Mouse (Mus musculus) forebrain, embryonic 16.5 days (tissue): ENCODE data around the gene Edc3. TPM values are rescaled to one million over a fixed set of nuclear protein-coding genes. Genes with fewer than 3 reads are reported as not detected.

Source experiments
- ATAC-seq: fragments of 200-750 bp; cut with Nextera tagmentation; 2 replicates; pipeline ENCODE4 v1.8.0; 2017; ENCODE audit warnings: mild to moderate bottlenecking, moderate library complexity
- H3K27ac ChIP-seq: fragments of 300-500 bp; sonication (generic); 2 replicates; pipeline ENCODE4 v1.5.1; 2014; ENCODE audit warnings: low read length, control low read depth
- H3K27me3 ChIP-seq: fragments of 300-500 bp; sonication (generic); replicated peaks from 2 replicates; pipeline ENCODE4 v1.6.1; 2014; ENCODE audit warnings: low read length; ENCODE audit not compliant: control insufficient read depth, insufficient read depth
- H3K36me3 ChIP-seq: fragments of 300-500 bp; sonication (generic); 2 replicates; pipeline ENCODE4 v1.6.1; 2014; ENCODE audit not compliant: control insufficient read depth, insufficient read depth
- H3K4me1 ChIP-seq: fragments of 300-500 bp; sonication (generic); replicated peaks from 2 replicates; pipeline ENCODE4 v1.6.1; 2014; ENCODE audit warnings: low read length; ENCODE audit not compliant: control insufficient read depth, insufficient read depth
- H3K4me2 ChIP-seq: fragments of 300-500 bp; sonication (generic); 2 replicates; pipeline ENCODE4 v1.6.1; 2014; ENCODE audit warnings: mild to moderate bottlenecking, low read length, control low read depth
- H3K4me3 ChIP-seq: fragments of 300-500 bp; sonication (generic); replicated peaks from 2 replicates; pipeline ENCODE4 v1.5.1; 2014; ENCODE audit warnings: mild to moderate bottlenecking, low read length, control low read depth
- H3K9ac ChIP-seq: fragments of 300-500 bp; sonication (generic); replicated peaks from 2 replicates; pipeline ENCODE4 v1.6.1; 2014; ENCODE audit warnings: low read depth, low read length, control low read depth
- H3K9me3 ChIP-seq: fragments of 300-500 bp; sonication (generic); 2 replicates; pipeline ENCODE4 v1.6.1; 2016; ENCODE audit warnings: low read length; ENCODE audit not compliant: control insufficient read depth
- WGBS: fragments of 180-500 bp; shearing (Covaris S2); extraction: QIAGEN DNeasy Blood & Tissue Kit; methylation state at CpG from one replicate; pipeline ENCODE4 v1.1.7; 2014; 5-methylcytosine and 5-hydroxymethylcytosine counted together
- polyA plus RNA-seq: library from polyadenylated mRNA; unstranded; fragments of >200 nt; fragmentation: Nextera tagmentation; extraction: Ambion mirVana; gene quantifications from 2 replicates; pipeline ENCODE4 v1.2.1, GENCODE M21; 2015

Gene Edc3
- polyA plus RNA-seq, 1 experiment from 2014 or later = 39.2 TPM

DNA sequence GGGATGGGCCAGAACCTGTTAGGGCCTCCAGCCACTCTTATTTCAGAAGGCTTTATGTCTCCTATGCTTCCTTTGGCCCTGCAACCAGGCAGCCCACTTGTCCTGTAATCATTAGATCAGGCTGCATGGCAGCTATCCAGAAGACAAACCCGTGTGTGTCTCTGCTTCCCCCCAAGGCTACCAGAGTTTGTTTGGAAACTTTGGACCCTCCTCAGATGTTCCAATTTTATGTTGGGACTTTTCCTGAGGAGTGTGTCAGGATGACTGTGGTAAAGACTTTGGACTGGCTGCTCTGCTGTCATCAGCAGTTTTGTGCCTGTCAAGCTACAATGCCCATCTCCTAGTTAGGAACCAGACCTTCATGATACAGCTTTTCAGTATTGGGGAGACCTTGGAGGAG, 40.5 kb downstream of the Edc3 start:
- H3K27me3 ChIP-seq = no peaks in the 10 kb centered on the region
- peaks cover 41% of the 10 kb centered on the region for H3K36me3 ChIP-seq
- H3K4me1 ChIP-seq = no peaks in the 10 kb centered on the region
- no peak overlapping the region for H3K4me2 ChIP-seq
- no peak overlapping the region for H3K9ac ChIP-seq
- WGBS = 45% methylated on average over 1 of the region's 1 CpGs
- no peak overlapping the region for H3K4me3 ChIP-seq
- H3K27ac ChIP-seq = no peak overlapping the region
- ATAC-seq = no peak
- no peaks in the 10 kb centered on the region for H3K9me3 ChIP-seq

DNA sequence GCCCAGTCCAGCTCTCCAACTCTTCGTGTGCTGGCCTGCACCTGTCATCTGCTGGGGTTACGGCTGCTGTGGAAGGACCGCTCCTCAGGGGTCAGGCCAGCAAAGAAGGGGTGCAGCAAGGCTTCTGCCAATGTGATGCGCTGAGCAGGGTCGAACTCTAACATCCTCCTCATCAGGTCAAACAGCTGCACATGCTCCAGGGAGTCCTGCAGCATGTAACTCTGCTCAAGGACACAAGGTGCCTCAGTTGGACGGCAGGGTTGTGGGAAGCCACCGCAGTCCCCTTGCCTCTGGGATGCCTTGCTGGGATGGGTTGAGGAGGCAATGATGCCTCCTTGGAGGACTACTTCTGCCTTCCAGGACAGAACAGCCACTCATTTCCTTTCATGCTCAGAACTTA, 42.6 kb downstream of the Edc3 start:
- no peak overlapping the region for H3K4me3 ChIP-seq
- no peak overlapping the region for H3K27ac ChIP-seq
- 89% methylated on average over 7 of the region's 7 CpGs for WGBS
- ATAC-seq = no peak
- H3K4me2 ChIP-seq = no peak overlapping the region
- peaks cover 54% of the 10 kb centered on the region for H3K36me3 ChIP-seq
- no peaks in the 10 kb centered on the region for H3K27me3 ChIP-seq
- no peak overlapping the region for H3K9ac ChIP-seq
- no peaks in the 10 kb centered on the region for H3K9me3 ChIP-seq
- H3K4me1 ChIP-seq = no peaks in the 10 kb centered on the region

DNA sequence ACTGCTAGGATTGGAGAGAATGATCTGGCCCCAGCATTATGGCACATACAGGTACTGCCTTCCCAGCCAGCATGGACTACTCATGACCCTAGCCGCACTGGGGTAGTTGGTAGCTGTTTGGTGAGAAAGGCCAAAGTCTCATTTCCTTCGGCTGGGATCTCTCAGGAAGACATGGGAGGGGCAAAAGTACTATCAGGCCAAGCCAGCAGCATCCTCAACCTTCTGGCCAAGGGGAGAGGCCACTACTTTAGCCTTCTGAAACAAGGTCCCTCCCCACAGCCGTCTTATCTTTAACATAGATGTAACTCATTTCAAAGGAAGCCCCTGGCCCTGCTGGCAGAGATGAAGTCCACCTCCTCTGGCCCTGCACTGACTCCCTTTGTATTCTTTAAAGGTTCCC, 49.2 kb downstream of the Edc3 start:
- WGBS = 97% methylated on average over 3 of the region's 3 CpGs

DNA sequence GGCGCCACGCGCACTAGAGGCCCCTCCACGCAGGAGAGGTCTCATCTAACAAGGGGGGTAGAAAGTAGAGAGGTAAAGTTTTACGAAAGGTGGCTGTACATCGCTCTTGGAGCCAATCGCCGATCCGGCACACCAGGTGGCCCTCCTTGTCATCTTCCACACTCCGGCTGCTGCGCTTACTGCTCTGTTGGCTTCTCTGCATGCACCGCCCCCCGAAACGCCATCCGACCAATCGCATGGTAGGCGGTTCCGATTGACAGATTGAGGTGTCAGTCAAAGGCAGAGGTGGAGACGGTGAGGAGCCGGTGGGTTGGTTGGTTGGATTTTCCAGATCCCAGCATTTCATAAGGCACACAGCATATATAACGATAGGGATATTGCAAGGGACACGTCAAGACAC, 50.2 kb downstream of the Edc3 start:
- no peak for ATAC-seq
- no peak overlapping the region for H3K4me3 ChIP-seq
- H3K9me3 ChIP-seq = no peaks in the 10 kb centered on the region
- WGBS = 88% methylated on average over 22 of the region's 22 CpGs
- peaks cover 41% of the 10 kb centered on the region for H3K36me3 ChIP-seq
- no peak overlapping the region for H3K9ac ChIP-seq
- no peak overlapping the region for H3K4me2 ChIP-seq
- no peak overlapping the region for H3K27ac ChIP-seq
- peaks cover 18% of the 10 kb centered on the region for H3K4me1 ChIP-seq
- H3K27me3 ChIP-seq = no peaks in the 10 kb centered on the region

More for the DNA sequence above, 49.2 kb downstream of the Edc3 start:
- Histone ChIP-seq H3K4me3 (no peak overlapping the region), H3K36me3 (peaks cover 50% of the 10 kb centered on the region), H3K4me1 (peaks cover 9% of the 10 kb centered on the region), H3K9ac (no peak overlapping the region), H3K27ac (no peak overlapping the region), H3K27me3 (no peaks in the 10 kb centered on the region), H3K9me3 (no peaks in the 10 kb centered on the region), H3K4me2 (no peak overlapping the region)
- no peak for ATAC-seq

DNA sequence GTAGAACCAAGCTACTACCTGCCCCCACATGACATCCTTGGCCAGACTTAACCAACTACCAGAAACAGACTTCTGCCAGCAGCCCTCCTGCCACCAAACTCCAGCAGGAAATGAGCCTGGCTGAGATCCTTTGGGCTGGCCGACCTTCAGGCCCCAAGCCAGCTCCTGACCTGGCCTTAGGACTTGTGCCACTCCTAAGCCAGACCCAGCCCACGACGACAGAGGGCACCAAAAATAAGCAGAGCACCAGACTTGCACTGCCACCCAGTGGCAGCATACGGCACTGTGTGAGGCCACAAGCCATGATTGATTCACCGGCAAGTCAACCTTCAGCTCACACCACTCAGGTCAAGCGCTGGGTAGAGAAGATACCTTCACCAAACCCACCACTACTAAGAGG, 50.9 kb downstream of the Edc3 start:
- H3K9me3 ChIP-seq = no peaks in the 10 kb centered on the region
- H3K4me3 ChIP-seq = no peak overlapping the region
- ATAC-seq = no peak
- H3K4me2 ChIP-seq = no peak overlapping the region
- H3K36me3 ChIP-seq = peaks cover 33% of the 10 kb centered on the region
- no peaks in the 10 kb centered on the region for H3K27me3 ChIP-seq
- 25% methylated on average over 6 of the region's 6 CpGs for WGBS
- H3K9ac ChIP-seq = no peak overlapping the region
- H3K4me1 ChIP-seq = peaks cover 25% of the 10 kb centered on the region
- no peak overlapping the region for H3K27ac ChIP-seq

DNA sequence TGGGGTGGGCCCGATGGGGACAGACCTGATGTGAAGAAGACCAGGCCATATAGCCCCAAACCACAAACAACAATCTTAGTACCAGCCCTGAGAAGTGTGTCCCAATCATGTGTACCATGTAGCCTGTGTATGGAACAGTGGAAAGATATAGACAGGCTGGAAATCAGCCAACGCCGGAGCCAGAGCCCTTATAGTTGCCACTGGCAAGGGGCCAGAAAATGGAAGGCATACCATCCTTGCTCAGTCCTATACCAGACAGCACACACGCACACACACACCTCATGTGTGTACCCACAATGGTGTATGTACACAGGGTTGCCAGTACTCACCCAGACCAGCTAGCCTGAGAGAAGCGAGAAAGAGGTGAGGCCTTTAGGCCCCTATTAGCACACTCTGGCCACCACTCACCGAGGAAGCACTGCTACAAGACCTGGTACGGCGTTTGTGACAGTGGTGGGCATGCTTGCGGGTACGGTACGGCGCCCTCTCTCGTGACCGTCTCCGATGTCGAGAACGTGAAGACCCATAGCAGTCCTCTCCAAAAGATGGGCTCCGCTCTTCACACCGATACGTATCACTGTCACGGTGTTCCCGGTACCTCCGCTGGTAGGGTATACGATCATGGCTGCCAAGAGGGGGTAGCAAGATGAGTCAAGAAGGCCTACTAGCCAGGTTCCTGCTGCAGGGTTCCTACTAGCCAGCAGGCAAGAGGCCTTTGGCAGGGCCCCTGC, 52.2 kb downstream of the Edc3 start:
- Histone ChIP-seq H3K4me3 (no peak overlapping the region), H3K27me3 (no peaks in the 10 kb centered on the region), H3K4me2 (no peak overlapping the region), H3K9me3 (no peaks in the 10 kb centered on the region), H3K4me1 (peaks cover 25% of the 10 kb centered on the region), H3K36me3 (peaks cover 25% of the 10 kb centered on the region), H3K9ac (no peak overlapping the region), H3K27ac (no peak overlapping the region)
- ATAC-seq = no peak
- 95% methylated on average over 24 of the region's 24 CpGs for WGBS

DNA sequence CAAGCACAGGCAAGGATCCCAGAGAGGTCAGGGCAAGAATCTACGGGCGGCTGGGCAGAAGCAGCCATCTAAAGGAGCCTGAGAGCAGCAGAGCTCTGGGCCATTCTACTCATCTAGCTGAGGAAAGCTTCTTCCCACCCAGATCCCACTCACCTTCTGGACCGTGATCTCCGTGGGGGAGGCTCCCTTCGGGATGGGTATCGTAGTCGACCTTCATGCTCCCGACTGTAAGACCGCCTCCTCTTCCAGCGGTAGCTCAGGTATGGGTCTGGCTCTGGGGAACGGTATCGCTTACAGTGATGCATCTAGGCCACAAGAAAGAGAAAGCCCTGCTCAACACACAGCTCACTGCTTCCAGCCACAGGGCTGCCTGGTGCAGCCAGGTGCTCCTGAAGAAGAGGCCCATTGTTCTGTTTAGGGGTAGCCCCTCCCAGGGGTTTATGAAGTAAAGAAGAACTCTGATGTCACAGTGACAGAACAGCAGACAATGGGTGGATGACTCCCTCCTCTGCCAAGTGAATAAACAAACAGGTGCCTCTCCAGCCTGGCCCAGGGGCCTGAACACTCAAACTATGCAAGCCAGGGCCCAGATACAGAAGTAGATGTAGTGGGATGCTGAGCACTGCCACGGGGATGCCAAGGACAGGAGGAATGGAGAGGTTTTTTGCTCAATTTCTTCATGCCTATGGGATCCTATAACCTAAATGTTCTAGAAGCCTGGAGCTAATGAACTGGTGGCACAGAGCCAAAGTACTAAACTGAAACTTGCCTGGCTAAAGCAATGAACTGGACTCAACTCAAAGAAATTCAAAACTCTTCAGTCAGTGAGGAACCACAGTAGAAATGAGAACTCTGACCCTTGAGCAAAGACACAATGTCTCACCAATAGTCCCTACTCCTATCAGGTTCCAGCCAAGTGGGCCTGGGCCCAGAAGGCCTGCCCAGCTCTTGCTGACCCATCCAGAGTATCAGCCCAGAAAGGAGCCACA, 53.5 kb downstream of the Edc3 start:
- Histone ChIP-seq H3K4me1 (peaks cover 36% of the 10 kb centered on the region), H3K27ac (no peak overlapping the region), H3K27me3 (no peaks in the 10 kb centered on the region), H3K9ac (no peak overlapping the region), H3K4me3 (no peak overlapping the region), H3K36me3 (peaks cover 24% of the 10 kb centered on the region), H3K9me3 (no peaks in the 10 kb centered on the region), H3K4me2 (no peak overlapping the region)
- ATAC-seq = no peak
- 95% methylated on average over 13 of the region's 13 CpGs for WGBS

DNA sequence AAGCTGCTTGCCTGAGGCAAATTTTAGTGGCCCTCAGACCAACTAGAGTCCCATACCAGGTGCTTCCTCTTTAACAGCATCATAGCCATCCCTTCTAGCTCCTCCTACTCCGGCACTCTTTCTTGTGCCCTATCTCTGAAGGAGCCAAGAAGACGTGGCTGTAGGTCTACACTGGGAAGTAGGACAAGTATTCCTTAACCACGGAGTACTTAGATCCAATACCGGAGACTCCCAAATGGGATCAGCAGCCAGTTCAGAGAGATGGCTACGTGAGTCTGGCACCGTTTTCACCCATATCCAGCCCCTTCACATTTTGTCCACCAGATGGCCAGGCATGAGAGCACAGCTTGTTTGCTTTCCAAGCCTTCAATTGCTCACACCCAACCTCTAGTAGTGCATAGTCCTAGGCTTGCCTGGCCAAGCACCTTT, 54.2 kb downstream of the Edc3 start:
- Histone ChIP-seq H3K27ac (no peak overlapping the region), H3K9ac (no peak overlapping the region), H3K36me3 (peaks cover 17% of the 10 kb centered on the region), H3K4me1 (peaks cover 37% of the 10 kb centered on the region), H3K9me3 (no peaks in the 10 kb centered on the region), H3K4me3 (no peak overlapping the region), H3K4me2 (peak overlapping the region; percentile 99; the same call in 1 of the 2 replicates), H3K27me3 (no peaks in the 10 kb centered on the region)
- 61% methylated on average over 6 of the region's 6 CpGs for WGBS
- ATAC-seq = no peak
